Mouse (Mus musculus): ENCODE data around the gene Serpina3i.

Gene Serpina3i

DNA sequence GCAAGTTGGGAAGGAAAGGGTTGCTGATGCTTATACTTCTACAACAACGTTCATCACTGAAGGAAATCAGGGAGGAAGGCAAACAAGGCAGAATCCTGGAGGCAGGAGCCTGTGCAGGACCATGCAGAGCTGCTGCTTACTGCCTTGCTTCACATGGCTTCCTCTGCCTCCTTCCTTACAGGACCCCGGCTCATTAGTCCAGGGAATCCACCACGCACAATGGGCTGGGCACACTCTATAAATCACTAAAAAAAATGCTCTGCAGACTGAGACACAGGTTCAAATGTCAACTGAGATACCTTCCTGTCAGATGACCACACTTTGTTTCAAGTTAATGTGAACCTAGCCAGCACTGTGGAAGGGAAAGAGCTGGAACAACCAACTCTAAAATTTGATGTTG is 1.9 kb upstream of the Serpina3i start:
- H3K36me3 ChIP-seq (ENCODE audit: control insufficient read depth, insufficient read depth, low read length, poor library complexity, severe bottlenecking), result no peaks in the 10 kb centered on the region
- DNase-seq (ENCODE audit: low read depth, low spot score), result no peak
- no peaks in the 10 kb centered on the region for H3K27me3 ChIP-seq (ENCODE audit: control insufficient read depth, insufficient read depth, low read length, poor library complexity, severe bottlenecking)

DNA sequence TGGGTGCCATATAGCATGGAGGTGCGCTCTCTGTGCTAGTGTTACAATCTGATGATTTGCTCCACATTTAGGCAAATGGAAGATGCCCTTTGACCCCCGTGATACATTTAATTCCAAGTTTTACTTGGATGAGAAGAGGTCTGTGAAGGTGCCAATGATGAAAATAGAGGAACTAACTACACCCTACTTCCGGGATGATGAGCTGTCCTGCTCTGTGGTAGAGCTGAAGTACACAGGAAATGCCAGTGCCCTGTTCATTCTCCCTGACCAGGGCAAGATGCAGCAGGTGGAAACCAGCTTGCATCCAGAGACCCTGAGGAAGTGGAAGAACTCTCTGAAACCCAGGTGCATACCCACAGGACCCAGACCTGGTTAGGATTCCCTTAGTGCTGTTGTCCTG is 3.5 kb downstream of the Serpina3i start:
- H3K36me3 ChIP-seq (ENCODE audit: control insufficient read depth, insufficient read depth, low read length, poor library complexity, severe bottlenecking), result no peaks in the 10 kb centered on the region
- DNase-seq (ENCODE audit: low read depth, low spot score), result peak; percentile 21
- H3K27me3 ChIP-seq (ENCODE audit: control insufficient read depth, insufficient read depth, low read length, poor library complexity, severe bottlenecking), result no peaks in the 10 kb centered on the region

DNA sequence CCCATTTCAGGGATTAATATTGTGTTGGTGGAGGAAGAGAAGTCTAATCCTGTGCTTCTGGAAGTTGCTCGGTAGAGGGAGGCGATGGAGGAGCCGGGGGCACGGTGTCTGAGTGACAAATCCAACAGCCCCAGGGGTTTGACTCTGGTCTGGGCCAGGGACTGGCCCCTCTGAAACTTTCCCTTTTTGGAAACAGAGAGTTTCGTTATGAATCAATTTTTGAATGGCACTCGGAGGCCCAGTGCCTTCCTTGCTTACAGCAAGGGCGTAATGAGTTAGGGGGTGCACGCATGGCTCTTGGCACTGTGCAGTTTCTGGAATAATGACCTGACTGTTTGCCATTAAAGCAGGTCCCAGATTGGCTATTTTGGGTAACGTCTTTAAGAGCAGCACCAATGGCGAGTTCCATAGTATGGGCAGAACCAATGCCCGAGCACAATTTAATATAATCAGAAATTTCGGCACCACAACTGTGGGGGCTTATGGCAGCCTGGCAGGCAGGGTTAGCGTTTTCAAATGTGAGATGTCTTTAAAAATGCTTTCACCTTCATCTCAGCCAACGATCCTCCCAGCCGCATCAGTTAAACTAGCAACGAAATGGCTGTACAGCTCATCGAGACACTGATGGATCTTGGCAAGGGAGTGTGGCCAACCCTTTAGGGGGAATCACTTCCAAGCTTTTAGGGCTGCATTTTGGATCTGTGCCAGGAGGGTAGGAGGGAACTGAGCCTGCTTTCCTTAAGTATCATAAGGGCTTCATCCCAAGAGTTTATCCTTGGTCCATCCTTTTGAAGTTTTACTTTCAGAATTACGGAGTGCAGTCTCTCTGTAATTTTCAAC is 15.5 kb downstream of the Serpina3i start:
- DNase-seq (ENCODE audit: low read depth, low spot score), result no peak
- no peaks in the 10 kb centered on the region for H3K36me3 ChIP-seq (ENCODE audit: control insufficient read depth, insufficient read depth, low read length, poor library complexity, severe bottlenecking)

DNA sequence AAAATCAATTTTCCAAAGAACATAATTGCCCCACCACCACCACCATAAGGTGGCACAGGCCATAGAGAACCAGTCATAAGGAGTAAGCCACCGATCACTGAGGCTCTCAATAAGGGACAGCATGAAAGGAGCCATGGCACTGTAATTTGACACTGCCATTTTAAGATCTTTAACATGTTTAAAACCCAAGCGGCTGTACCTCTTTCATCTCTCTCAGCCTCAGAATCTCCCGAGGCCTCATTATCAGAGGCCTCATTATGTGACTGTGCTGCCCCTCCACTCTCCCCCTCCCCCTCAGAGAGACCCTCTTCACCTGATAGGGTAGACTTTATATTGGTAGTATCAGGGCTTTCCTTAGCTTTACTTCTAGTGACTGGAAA is 16.1 kb downstream of the Serpina3i start:
- no peak for DNase-seq (ENCODE audit: low read depth, low spot score)
- Histone ChIP-seq H3K36me3 (ENCODE audit: control insufficient read depth, insufficient read depth, low read length, poor library complexity, severe bottlenecking) (no peaks in the 10 kb centered on the region), H3K27me3 (ENCODE audit: control insufficient read depth, insufficient read depth, low read length, poor library complexity, severe bottlenecking) (no peaks in the 10 kb centered on the region)

More for the DNA sequence above, 15.5 kb downstream of the Serpina3i start:
- H3K27me3 ChIP-seq (ENCODE audit: control insufficient read depth, insufficient read depth, low read length, poor library complexity, severe bottlenecking), result no peaks in the 10 kb centered on the region

DNA sequence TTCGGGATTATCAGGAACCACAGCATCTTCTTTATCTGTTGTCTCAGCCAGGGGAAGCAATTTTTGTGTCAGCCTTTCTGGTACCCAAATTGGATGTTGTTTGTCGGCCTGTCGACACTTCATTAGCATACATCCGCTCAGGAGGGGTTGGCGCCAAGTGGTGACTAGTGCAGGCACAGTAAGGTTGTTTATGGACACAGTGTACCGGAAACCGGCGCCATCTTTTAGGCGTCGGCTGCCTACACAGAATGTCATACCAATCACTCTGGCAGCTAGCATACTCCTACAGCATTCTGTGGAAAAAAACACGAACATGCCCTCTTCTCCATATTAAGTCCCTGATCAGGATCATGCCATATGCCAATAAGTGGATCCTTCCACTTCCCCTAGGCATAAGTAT is 20.5 kb downstream of the Serpina3i start:
- H3K36me3 ChIP-seq (ENCODE audit: control insufficient read depth, insufficient read depth, low read length, poor library complexity, severe bottlenecking), result no peaks in the 10 kb centered on the region
- DNase-seq (ENCODE audit: low read depth, low spot score), result no peak
- H3K27me3 ChIP-seq (ENCODE audit: control insufficient read depth, insufficient read depth, low read length, poor library complexity, severe bottlenecking), result no peaks in the 10 kb centered on the region

DNA sequence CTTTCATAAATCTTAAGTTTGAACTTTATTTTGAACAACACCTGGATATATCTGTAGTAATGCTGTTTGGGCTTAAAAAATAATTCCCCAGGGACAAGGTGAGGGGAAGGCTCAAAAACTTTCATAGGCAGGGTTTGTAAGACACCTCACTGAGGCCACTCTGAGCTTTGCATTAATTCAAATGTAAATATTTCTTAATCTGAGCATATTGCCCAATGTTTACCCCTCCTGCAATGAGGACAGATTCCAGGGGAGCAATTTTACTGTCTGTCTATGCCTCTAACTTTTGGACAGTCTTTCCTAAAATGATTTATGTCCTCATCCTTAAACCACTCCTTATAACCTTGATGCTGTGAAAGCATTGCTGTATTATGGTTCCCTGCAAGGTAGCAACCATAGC is 25.4 kb downstream of the Serpina3i start:
- Histone ChIP-seq H3K27me3 (ENCODE audit: control insufficient read depth, insufficient read depth, low read length, poor library complexity, severe bottlenecking) (no peaks in the 10 kb centered on the region), H3K36me3 (ENCODE audit: control insufficient read depth, insufficient read depth, low read length, poor library complexity, severe bottlenecking) (no peaks in the 10 kb centered on the region)
- no peak for DNase-seq (ENCODE audit: low read depth, low spot score)

DNA sequence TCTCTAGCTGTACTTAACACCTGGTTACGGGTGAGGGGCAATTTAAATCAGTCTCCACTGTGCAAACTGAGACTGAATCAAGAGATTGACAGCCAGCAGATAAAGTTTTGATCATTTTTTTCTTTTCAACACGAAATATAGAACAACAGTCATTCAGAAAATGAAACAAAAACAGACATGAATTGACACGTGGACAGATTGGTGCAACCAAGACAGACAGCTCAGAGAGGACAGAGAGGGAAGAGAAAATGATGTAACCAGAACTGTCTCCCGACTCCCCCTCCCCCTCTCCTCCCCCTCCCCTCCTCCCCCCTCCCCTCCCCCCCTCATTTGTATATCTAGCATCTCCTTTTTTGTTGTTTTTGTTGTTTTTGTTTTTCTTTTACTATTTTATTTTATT is 26.9 kb downstream of the Serpina3i start:
- no peak for DNase-seq (ENCODE audit: low read depth, low spot score)
- no peaks in the 10 kb centered on the region for H3K27me3 ChIP-seq (ENCODE audit: control insufficient read depth, insufficient read depth, low read length, poor library complexity, severe bottlenecking)
- no peaks in the 10 kb centered on the region for H3K36me3 ChIP-seq (ENCODE audit: control insufficient read depth, insufficient read depth, low read length, poor library complexity, severe bottlenecking)

DNA sequence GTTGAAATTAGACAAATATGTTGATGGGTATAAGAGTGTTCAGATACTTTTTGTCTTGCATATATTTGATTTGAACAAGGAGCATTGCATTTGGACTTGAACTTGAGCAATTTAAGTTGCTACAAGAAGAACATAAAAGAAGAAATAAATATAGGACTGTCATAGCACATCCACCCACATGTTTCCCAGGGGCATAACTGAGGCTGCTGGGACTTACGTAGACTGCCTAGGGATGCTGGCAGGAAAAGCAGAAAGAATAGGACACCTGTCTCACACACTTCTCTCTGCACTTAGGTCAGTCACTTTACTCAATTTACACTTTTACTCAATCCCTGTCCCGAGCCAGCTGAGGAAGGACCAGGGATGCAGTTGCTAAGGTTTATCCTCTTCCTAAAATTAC is 31.0 kb downstream of the Serpina3i start:
- DNase-seq (ENCODE audit: low read depth, low spot score), result no peak
- no peaks in the 10 kb centered on the region for H3K36me3 ChIP-seq (ENCODE audit: control insufficient read depth, insufficient read depth, low read length, poor library complexity, severe bottlenecking)
- H3K27me3 ChIP-seq (ENCODE audit: control insufficient read depth, insufficient read depth, low read length, poor library complexity, severe bottlenecking), result no peaks in the 10 kb centered on the region

DNA sequence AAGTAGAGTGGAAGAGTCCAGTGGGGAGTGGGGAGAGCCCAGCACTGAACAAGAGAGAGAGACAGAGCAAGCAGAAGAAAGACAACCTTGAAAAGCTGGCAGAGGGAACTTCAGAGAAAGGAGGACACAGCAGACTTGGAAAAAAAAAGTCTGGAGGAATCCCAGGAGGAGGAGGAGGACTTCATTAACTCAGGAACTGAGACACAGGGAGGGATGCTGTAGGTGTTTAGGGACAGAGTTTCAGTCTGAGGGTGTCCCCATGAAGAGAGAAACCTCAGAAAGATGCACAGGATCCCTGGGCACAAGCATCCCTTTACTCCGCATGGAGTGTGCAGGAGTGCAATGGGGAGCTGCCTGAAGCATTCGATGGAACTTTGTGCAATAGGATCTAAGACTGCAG is 35.1 kb downstream of the Serpina3i start:
- H3K27me3 ChIP-seq (ENCODE audit: control insufficient read depth, insufficient read depth, low read length, poor library complexity, severe bottlenecking), result no peaks in the 10 kb centered on the region
- no peaks in the 10 kb centered on the region for H3K36me3 ChIP-seq (ENCODE audit: control insufficient read depth, insufficient read depth, low read length, poor library complexity, severe bottlenecking)
- no peak for DNase-seq (ENCODE audit: low read depth, low spot score)

DNA sequence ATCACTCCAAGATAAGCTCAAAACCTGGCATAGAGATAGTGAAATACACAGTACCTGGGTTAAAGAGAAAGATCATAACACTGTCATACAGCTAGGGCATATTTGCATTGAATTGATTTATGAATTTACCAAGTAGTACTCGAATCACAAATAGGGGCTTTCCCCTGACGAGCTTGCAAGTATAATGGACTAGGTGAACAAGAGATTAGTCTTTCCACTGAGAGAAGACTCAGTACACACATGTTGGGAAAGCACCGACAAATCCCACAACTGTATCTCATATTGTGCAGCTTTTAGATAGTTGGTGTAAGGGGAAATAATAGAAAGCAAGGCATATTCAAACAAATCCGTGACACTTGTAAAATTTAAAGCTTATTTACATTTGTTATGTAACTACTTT is 43.1 kb downstream of the Serpina3i start:
- Histone ChIP-seq H3K27me3 (ENCODE audit: control insufficient read depth, insufficient read depth, low read length, poor library complexity, severe bottlenecking) (no peaks in the 10 kb centered on the region), H3K36me3 (ENCODE audit: control insufficient read depth, insufficient read depth, low read length, poor library complexity, severe bottlenecking) (no peaks in the 10 kb centered on the region)
- no peak for DNase-seq (ENCODE audit: low read depth, low spot score)

DNA sequence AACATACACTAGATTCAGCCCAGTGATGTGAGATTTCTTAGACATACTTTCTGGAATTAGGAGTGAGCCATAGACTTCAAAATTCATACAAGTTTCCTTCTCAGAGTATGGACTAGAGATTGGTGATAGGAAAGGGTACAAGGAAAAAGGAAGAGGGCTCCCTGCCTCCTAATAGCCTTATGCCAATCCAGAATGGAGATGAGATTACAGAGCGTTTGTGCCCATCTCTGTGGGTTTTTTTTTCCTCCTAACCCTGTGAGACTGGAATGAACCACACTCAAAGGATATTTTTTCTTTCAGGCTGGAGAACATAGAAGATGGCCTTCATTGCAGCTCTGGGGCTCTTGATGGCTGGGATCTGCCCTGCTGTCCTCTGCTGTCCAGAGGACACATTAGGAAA is 51.3 kb downstream of the Serpina3i start, which contains the start of gene Serpina3j:
TSS of gene Serpina3j (plus strand) at position 301 of the 400 bp plus-strand sequence.
- no peaks in the 10 kb centered on the region for H3K36me3 ChIP-seq (ENCODE audit: control insufficient read depth, insufficient read depth, low read length, poor library complexity, severe bottlenecking)
- H3K27me3 ChIP-seq (ENCODE audit: control insufficient read depth, insufficient read depth, low read length, poor library complexity, severe bottlenecking), result no peaks in the 10 kb centered on the region
- DNase-seq (ENCODE audit: low read depth, low spot score), result no peak

Measured in splenic B cell, adult 2 months (primary cell).